Mouse (Mus musculus) megakaryocyte, adult 5-6 weeks (primary cell): ENCODE results near the gene Dnajc22. TPM values are rescaled to one million over a fixed set of nuclear protein-coding genes. Genes with fewer than 3 reads are reported as not detected.

Source experiments
- ATAC-seq: 2 replicates; pipeline ENCODE4 v1.8.0; 2016; ENCODE audit warnings: mild to moderate bottlenecking, inconsistent platforms; ENCODE audit not compliant: poor library complexity, severe bottlenecking
- total RNA-seq, 2 experiments: library from RNA; stranded (forward) in 1 of 2; stranded (reverse) in 1 of 2; fragments of 153-499, 151-499 nt in 1 of 2; fragments of 221-1000, 200-1000 nt in 1 of 2; gene quantifications; 2 replicates each; pipeline versions ENCODE4 v1.2.3 to v1.2.4; 2015 to 2017

Gene Dnajc22
- total RNA-seq, 2 experiments from 2014 or later, result 0.11 TPM; not detected in 1

DNA sequence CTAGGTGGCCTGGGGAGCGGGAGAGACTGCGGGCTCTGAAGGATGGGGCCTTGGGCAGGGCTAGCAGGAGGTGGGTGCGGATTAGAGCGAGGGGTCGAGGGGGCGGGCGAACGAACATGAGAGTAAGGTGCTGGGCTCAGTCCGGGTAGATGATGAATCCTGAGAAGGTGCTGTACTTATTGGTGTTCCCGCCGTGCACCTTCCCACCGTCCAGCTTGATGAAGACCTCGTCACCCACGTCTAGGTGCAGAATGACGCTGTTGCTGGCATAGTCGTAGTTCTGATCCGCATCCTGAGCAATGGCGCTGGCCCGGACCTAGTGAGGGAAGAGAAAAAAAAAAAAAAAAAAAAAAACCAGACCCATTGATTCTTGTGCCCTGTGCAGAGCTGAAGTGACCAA, 8.4 kb upstream of the Dnajc22 start:
- ATAC-seq, result no peak

DNA sequence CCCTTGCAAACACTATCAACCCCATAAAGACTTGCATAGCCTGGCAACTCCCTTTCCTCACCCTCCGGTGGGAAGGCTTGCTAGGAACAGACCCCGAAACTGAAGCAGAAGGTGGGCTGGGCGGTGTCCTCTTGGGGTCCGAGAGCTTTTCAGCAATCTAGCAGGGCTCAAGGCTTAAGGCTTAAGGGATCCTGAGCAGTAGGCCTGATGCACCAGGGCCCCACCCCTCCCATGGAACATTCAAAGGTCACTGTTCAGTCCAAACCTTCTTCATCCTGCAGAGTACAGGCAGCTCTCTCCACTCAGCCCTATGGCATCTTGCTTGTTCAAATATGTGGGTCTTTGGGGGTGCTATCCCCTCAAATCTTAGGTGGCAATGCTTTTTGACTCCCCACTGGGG, 7.0 kb upstream of the Dnajc22 start:
- no peak for ATAC-seq

DNA sequence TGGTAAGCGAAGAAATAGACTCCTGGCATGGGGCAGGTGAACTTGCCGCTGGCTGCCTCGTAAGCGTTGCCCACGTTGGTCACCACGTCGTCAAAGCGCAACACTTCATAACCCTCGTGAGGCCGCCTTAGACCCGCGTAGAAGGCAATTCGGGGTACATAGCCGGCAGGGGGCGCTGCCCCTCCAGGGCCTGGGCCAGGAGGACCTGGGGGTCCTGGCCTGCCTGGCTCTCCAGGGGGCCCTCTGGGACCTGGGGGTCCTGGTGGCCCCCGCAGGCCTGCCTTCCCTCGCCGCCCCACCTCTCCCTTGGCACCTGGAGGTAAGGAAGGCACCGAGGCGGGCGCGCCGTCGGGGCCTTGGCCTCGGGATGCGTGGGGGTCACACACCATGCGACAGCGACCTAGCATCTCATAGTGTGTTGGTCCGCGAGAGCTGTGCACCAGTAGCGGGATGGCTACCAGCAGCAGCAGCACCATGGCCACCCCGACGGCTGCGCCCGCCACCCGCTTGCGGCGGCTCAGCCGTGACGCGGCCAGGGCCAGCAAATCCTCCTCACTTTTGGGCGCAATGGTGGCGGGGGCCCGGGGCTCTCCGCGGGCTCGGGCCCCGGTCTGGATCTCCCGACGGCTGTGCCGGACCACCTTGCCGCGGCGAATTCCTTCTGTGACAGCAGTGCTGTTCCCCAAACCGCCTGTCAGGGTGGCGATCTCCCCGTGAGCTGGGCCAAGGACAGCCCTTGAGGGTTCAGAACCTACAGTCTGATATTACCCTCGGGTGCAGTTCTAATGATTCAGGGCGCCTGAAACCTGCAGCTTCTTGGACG, 5.5 kb upstream of the Dnajc22 start, which contains the start of gene C1ql4:
Gene C1ql4, minus strand, starts transcription at position 565 of the 823 bp plus-strand sequence.
- ATAC-seq, result peak; percentile 16; the same call in 1 of the 2 replicates

GRCm38 (mm10) chr15:99088292-99088691, 4.7 kb upstream of the Dnajc22 start:
- ATAC-seq, result peak; percentile 95

DNA sequence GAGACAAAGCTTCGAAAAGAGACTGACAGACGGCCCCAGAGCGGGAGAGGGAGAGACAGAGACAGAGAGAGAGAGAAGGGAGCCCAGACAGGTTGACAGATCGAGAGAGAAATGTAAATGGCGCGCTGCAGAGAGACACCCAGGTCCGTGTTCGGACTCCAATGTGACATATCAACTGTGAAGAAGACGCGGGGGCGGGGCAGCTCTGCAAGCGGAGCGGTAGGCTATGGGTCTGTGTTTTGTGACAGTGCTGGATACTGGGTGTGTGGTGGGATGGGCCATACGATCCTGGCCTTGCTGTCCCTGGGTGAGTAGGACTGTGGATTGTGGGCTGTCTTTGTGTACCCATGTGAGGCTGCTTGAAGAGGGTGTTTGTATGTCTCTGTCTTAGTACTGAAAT, 3.9 kb upstream of the Dnajc22 start:
- ATAC-seq, result no peak

- ATAC-seq, result peak; percentile 62
Observed at GRCm38 (mm10) chr15:99093291-99094258, 605 bp downstream of the Dnajc22 start.

- ATAC-seq, result no peak
Observed at GRCm38 (mm10) chr15:99094631-99095270, 1.8 kb downstream of the Dnajc22 start.

DNA sequence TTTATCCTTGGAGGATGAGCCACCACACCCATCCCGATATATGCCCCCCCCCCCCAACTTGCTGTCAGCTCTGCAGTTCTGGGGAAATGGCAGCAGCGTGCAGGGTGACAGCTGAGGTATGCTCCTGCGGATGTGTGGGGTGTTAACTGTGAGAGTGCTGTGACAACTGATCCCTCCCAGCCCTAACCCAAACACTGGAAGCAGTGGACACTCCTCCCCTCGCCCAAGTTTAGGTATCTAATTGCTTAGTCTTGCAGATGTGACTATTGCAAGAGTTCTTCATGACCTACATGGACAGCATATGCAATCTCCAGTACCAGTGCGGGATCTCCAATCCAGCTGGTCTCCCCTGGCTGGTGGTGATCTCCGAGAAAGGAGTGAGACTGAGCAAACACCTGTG, 2.4 kb downstream of the Dnajc22 start:
- no peak for ATAC-seq

DNA sequence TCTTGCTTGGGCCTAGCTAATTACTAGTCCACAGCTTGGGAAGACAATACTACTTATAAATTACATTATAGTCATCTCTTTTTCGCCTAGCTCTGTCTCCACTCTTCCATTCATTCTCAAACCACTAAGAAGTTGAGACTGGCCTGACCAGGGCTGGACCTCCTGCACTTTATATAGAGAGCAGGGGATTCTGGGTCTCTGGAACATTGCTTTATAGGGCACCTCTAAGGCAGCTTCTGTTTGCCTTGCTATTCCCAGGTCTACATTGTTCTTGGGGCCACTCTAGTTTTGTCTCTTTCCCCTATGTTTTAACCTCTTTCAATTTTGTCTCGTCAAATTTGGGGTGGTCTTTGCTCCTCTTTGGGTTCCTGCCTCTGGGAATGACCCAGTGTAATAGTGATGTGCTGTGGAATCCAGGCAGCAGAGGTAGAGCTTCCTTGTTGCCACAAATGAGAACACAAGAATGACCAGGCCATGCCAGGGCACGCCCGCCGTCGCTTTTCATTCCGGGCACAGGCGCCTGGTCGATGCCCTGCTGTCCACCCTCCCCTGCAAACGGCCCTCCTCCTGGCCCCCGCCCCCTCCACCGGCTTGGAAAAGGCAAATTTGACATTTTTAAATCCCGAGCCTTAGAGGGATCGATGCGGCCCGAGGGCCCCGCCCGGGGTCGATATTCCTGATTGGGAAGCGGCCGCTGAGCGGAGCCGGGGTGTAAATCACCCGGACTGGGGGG, 3.3 kb downstream of the Dnajc22 start:
- ATAC-seq, result no peak

- ATAC-seq, result no peak
Observed at GRCm38 (mm10) chr15:99096831-99097500, 4.0 kb downstream of the Dnajc22 start.

DNA sequence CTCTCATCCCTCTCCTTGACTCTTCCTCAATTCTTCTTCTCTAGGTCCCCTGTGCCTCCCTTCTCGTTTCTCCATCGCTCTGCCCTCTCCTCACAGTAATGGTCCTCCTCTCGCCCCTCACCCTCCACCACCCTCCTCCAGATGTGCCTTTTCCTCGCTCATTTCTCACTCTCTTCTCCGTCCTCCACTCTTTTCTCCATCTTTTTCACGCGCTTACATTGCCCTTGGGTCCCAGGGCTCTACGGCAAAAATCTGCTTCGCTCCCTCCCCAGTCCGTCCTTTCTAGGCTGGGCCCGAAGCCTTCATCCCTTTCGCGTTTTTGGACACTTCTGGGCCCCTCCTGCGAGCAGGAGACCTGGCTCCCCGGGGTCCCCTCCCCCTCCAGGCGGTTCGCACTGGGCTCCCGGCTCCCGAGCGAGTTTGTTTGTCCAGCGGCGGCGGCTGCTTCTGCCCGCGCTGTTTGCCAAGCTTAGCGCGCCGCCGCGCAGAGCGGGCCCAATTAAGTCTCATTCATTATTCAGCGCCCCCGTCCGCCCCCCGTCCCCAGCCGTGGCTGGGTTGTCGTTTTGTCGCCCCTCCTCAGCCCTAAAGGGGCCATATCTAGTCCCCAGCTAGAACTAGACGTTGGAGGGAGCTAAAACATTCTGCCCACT, 5.0 kb downstream of the Dnajc22 start:
- no peak for ATAC-seq

DNA sequence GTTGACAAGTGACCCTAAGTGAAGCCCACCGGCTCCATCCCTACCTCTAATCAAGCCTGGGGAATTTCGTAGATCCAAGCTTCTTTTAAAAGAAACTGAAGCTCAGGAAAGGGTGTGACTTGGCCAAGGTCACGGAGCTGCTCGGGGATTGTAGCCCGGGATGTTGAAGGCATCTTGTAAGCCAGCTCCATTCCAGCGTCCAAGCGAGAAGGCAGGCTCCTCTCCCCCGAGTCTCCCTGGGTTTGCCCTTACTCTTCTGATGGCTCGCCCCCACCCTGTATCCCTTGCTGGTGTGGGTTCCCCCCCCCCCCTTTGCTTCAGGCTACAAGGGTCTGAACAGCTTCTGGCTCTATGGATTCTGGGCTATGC, 5.5 kb downstream of the Dnajc22 start:
- no peak for ATAC-seq

DNA sequence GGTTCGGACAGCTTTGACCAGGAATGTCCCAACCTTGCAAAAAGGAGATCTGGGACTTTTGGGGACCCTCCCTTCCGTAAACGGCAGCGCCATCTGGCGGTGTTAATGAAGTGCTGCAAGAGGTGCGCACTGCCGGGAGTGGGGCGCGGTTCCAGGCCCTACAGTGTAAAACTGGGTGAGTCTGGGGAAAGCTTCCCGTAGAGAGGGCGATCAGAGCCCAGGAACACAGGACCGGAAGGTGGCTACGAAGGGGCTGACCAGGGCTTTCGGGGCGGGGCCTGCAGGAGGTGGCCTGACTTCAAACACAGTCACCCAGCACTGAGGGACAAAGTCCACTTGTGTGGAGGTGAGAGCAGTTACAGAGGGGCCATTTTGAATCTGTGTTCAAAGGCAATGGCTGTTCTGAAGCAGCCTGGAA, 6.2 kb downstream of the Dnajc22 start:
- peak; percentile 51; the same call in 1 of the 2 replicates for ATAC-seq

DNA sequence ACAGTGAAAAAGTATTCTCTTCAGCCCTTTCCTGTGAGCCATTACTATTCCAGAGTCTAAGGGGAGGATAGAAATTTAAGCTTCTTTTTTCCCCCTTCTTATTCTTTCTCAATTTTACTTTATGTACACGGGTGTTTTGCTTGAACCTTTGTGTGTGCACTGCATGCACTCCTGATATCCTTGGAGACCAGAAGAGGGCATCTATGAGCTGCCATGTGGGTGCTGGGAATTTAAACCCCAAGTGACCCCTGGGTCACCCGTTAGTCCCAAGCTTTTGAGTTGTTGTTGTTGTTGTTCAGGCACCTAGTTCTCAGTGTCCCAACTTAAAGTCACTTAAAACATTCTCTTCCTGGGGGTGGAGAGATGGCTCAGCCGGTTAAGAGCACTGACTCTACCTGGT, 7.0 kb downstream of the Dnajc22 start:
- no peak for ATAC-seq

DNA sequence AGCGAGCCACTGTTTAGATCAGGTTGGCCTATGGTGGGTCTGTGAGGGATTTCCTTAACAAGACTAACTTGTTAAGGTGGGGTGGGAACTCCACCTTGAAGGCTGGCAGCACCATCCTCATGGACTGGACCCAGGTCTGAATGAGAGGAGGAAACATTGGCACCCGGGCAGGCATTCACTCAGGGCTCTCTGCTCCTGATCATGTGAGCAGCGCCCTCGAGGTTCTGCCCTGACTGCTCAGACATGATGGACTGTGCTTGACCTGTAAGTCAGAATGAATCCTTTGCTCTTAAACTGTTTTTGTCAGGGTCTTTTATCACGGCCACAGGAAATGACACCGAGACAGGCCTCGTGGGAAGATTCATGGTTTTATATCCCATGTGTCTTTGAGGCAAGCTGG, 12.3 kb downstream of the Dnajc22 start:
- ATAC-seq, result no peak

- ATAC-seq, result no peak
Observed at GRCm38 (mm10) chr15:99107866-99108265, 14.9 kb downstream of the Dnajc22 start.

- no peak for ATAC-seq
Observed at GRCm38 (mm10) chr15:99111139-99111538, 18.2 kb downstream of the Dnajc22 start.

DNA sequence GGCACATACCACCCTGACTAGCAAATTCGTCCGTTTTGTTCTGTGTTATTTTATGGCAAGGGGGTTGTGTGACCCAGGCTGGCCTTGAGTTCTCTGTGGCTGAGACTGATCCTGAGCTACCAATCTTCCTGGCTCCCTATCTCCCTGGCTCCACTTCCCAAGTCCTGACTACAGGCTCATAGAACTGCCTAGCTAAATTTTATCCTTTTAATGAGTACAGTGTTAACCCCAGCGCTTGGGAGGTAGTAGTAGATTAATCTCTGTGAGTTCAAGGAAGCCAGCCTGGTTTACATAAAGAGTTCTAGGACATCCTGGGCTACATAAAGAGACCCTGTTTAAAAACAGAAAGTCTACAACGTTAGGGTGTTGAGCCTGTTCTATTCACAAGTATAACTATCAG, 18.8 kb downstream of the Dnajc22 start:
- no peak for ATAC-seq

- no peak for ATAC-seq
Observed at GRCm38 (mm10) chr15:99112843-99113395, 19.9 kb downstream of the Dnajc22 start.
